In genomic region chr16:23223166-23223870, GRCm38 (mm10) we compare ENCODE assay signal across 9 mouse cellular contexts. TPM values are rescaled to one million over a fixed set of nuclear protein-coding genes. Genes with fewer than 3 reads are reported as not detected.
A peak's percentile ranks its signal among the peaks of the same experiment; 100 is the strongest.
DNase-seq lines count a peak whose midpoint lies in the region; ATAC-seq lines count a peak whose summit lies in the region.
"Had no signal": no experiment of that assay in that cellular context is flagged by ENCODE, and none has a peak within 500 bp of the region (broad histone marks: within the 10 kb centered on the region; RNA-seq: fewer than 3 reads in every experiment).

No protein-coding gene starts in this region.

- DNase-seq in forebrain, embryonic 10.5 days (ENCODE audit: extremely low spot score, low spot score), result no peak
- peak; percentile 21 for DNase-seq in left cerebral cortex, postnatal 4 days
- DNase-seq in left cerebral cortex, postnatal 10 days (ENCODE audit: extremely low spot score in 1 of 2, low spot score in 2 of 2), result no peak
- no peak for DNase-seq in hindbrain, embryonic 14.5 days (ENCODE audit: low spot score)
- DNase-seq in splenic B cell, adult 2 months (ENCODE audit: low read depth, low spot score), result peak; percentile 21
- DNase-seq in cerebellum, adult 8-10 months, result no peak
- DNase-seq in layer of hippocampus, postnatal 25 days (ENCODE audit: extremely low spot score in 1 of 2, low spot score in 1 of 2), result no peak

- no peak; the same call in 1 of the 2 replicates for ATAC-seq in forebrain, embryonic 13.5 days
- ATAC-seq in hindbrain, embryonic 14.5 days (ENCODE audit: low FRiP score), result no peak

- H3K4me2 ChIP-seq in forebrain, embryonic 13.5 days, result peak overlapping the region; percentile 71
- peak overlapping the region; percentile 79 for H3K4me2 ChIP-seq in hindbrain, embryonic 14.5 days (replicated peaks)

- no peaks in the 10 kb centered on the region for H3K36me3 ChIP-seq in forebrain, embryonic 13.5 days (ENCODE audit: poor library complexity, severe bottlenecking)
- no peaks in the 10 kb centered on the region for H3K36me3 ChIP-seq in forebrain, embryonic 10.5 days (replicated peaks)
- H3K36me3 ChIP-seq in hindbrain, embryonic 14.5 days (replicated peaks; ENCODE audit: control insufficient read depth, insufficient read depth), result no peaks in the 10 kb centered on the region
- H3K36me3 ChIP-seq in splenic B cell, adult 2 months (ENCODE audit: control insufficient read depth, insufficient read depth, low read length, poor library complexity, severe bottlenecking), result no peaks in the 10 kb centered on the region; the same call in 1 of the 2 replicates

- H3K9me3 ChIP-seq in forebrain, embryonic 13.5 days (replicated peaks), result no peaks in the 10 kb centered on the region
- no peaks in the 10 kb centered on the region for H3K9me3 ChIP-seq in forebrain, embryonic 10.5 days
- no peaks in the 10 kb centered on the region for H3K9me3 ChIP-seq in hindbrain, embryonic 14.5 days (ENCODE audit: control insufficient read depth, low read length)

- peak overlapping the region; percentile 16; the same call in 1 of the 2 replicates for H3K27ac ChIP-seq in forebrain, embryonic 13.5 days
- H3K27ac ChIP-seq in forebrain, embryonic 10.5 days, result no peak overlapping the region
- H3K27ac ChIP-seq in hindbrain, embryonic 14.5 days, result no peak overlapping the region

- H3K27me3 ChIP-seq in forebrain, embryonic 13.5 days, result no peaks in the 10 kb centered on the region; the same call in 1 of the 2 replicates
- H3K27me3 ChIP-seq in forebrain, embryonic 10.5 days (ENCODE audit: poor library complexity, severe bottlenecking), result peaks cover 28% of the 10 kb centered on the region
- no peaks in the 10 kb centered on the region for H3K27me3 ChIP-seq in hindbrain, embryonic 14.5 days (ENCODE audit: control insufficient read depth, insufficient read depth, low read length)
- H3K27me3 ChIP-seq in splenic B cell, adult 2 months (ENCODE audit: control insufficient read depth, insufficient read depth, low read length, poor library complexity, severe bottlenecking), result no peaks in the 10 kb centered on the region

- H3K4me3 ChIP-seq in forebrain, embryonic 13.5 days, result peak overlapping the region; percentile 73
- no peak overlapping the region for H3K4me3 ChIP-seq in forebrain, embryonic 10.5 days
- H3K4me3 ChIP-seq in hindbrain, embryonic 14.5 days (replicated peaks; ENCODE audit: low read length), result no peak overlapping the region
- H3K4me3 ChIP-seq: megakaryocyte, embryonic 14.5 days had no signal

- H3K9ac ChIP-seq in forebrain, embryonic 13.5 days, result no peak overlapping the region
- H3K9ac ChIP-seq in hindbrain, embryonic 14.5 days, result no peak overlapping the region

- 73% methylated on average over 12 of the region's 12 CpGs for WGBS in forebrain, embryonic 13.5 days
- WGBS in forebrain, embryonic 10.5 days, result 80% methylated on average over 12 of the region's 12 CpGs
- WGBS in hindbrain, embryonic 14.5 days, result 74% methylated on average over 12 of the region's 12 CpGs

- peaks cover 25% of the 10 kb centered on the region for H3K4me1 ChIP-seq in forebrain, embryonic 13.5 days
- peaks cover 42% of the 10 kb centered on the region for H3K4me1 ChIP-seq in forebrain, embryonic 10.5 days
- peaks cover 21% of the 10 kb centered on the region for H3K4me1 ChIP-seq in hindbrain, embryonic 14.5 days (replicated peaks; ENCODE audit: control insufficient read depth, insufficient read depth, low read length)

- intact Hi-C loops in left cerebral cortex, postnatal 4 days (cut with DNase I), result no loop called here
- intact Hi-C loops in left cerebral cortex, postnatal 10 days (cut with DNase I), result loop anchor here (5.0 kb wide), 1 partner anchor 179 kb away; no protein-coding TSS in a partner anchor

RNA-seq across cellular contexts. Expression of gene St6gal1, which starts 1.2 kb away (rescaled TPM):
- polyA plus RNA-seq in forebrain, embryonic 13.5 days (2015; fragmentation: Nextera tagmentation; extraction: Ambion mirVana), result 37.8 and 39.5 TPM in 2 replicates
- polyA plus RNA-seq in forebrain, embryonic 10.5 days (2016; fragmentation: Nextera tagmentation; extraction: Ambion mirVana), result 18.4 and 19.7 TPM in 2 replicates
- total RNA-seq in left cerebral cortex, postnatal 4 days (2021), result 10 to 100 TPM; 19.1 to 23.2 TPM
- 10 to 100 TPM; 10.3 to 12.0 TPM for total RNA-seq in left cerebral cortex, postnatal 10 days (2021)
- 29.6 and 30.6 TPM in 2 replicates for polyA plus RNA-seq in hindbrain, embryonic 14.5 days (2014; fragmentation: Nextera tagmentation; extraction: Ambion mirVana)
- total RNA-seq in layer of hippocampus, postnatal 25 days (2021), result 10 to 100 TPM; 13.2 to 15.2 TPM

Comparison
In these comparisons a context has a peak if more than half of its experiments do, and no peak if none do; other contexts are left out.
1. DNase-seq: peak in left cerebral cortex, postnatal 4 days (single experiment) and splenic B cell, adult 2 months (single experiment); none in forebrain, embryonic 10.5 days (single experiment), left cerebral cortex, postnatal 10 days (0 of 2), hindbrain, embryonic 14.5 days (single experiment), cerebellum, adult 8-10 months (single experiment) and layer of hippocampus, postnatal 25 days (0 of 2).